Mouse (Mus musculus): ENCODE results near the gene Tceal8. TPM values are rescaled to one million over a fixed set of nuclear protein-coding genes. Genes with fewer than 3 reads are reported as not detected.

The Tceal8 gene
- total RNA-seq, 2 experiments from 2014 or later: 61.9 to 77.7 TPM

DNA sequence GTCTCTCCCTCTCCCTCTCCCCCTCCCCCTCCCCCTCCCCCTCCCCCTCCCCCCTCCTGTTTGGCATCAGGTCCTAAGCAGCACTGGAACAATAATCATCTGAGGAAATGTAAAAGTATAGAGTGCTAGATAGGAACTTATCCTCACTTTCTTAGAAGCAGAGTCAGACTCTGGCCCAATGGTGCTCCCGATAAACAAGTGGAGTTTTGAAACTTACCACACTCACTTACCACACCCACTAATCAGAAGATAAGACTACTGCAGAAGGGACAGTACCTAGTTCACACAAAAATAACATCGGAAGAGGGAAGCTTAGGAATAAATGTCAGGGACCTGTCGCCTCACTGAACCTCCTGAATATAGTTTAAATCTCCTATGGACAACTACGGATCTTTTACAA lies 36.6 kb downstream of the Tceal8 start:
- no peak for DNase-seq (ENCODE audit: low spot score in 2 of 2)

DNA sequence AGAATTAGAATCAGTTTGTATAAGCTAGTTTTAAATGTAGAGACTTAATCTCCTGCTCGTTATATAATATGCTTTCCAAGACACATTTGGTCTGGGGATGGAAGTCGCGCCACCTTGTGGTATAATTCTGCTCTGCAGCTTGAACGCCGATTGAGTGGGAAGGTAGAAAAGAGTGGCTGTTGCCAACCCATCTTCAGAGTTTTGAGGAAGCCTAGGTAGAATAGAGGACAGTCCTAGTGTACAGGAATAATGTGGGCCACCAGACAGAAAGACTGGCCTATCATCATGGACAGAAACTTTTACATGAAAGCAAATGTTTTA lies 44.4 kb downstream of the Tceal8 start:
- DNase-seq (ENCODE audit: low spot score in 2 of 2): peak in 1 of 2 experiments; percentile 24

DNA sequence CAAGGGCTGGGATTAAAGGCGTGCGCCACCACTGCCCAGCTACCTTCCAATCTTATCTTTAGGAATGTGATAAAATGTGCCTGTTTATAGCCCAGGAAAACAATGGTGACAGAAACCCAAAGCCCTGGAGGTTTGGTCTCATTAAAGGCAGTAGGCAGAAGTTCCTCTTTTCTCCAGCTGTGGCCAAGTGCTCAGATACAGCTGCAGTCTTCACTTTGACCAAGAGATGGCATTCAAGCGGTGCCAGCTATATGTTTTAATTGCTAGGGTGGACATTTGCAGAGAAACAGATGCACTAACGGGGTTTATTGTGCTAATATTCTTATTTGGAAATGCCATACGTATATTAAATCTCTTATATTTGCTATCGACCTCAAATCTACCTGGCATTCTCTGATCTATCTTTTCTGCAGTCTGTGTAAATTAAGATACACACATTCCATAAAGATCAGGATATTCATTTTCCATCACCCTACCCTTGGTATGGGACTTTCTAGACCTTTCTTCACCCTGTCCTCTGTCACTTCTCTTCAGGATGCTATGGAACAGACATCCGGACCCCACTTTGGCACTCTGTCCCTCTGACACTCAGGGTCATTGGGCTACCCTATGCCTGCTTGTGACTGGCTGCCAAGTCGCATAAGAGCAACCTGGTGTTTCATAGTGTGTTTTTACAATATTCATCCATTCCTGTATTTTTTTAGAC lies 45.0 kb downstream of the Tceal8 start:
- DNase-seq (ENCODE audit: low spot score in 2 of 2): no peak

Small RNAs within 50 kb of the gene (microRNA-seq; reads per million reads assigned to microRNA genes)
- not detected for gene Mir6383

Other genes starting within 250 kb of the Tceal8 start
- 1 to 10 TPM; 7.7 to 8.8 TPM for gene Arxes2, start 178.5 kb downstream of the Tceal8 start, total RNA-seq (2021)
- 1 to 10 TPM; 3.1 to 5.5 TPM for gene Arxes1, start 139.0 kb downstream of the Tceal8 start, total RNA-seq (2021)
- 1 to 10 TPM; 1.6 to 7.4 TPM for gene Bex2, start 104.1 kb downstream of the Tceal8 start, total RNA-seq (2021)
- not detected for gene Nxf3, start 87.1 kb downstream of the Tceal8 start, total RNA-seq (2021)
- gene Bex4, start 33.3 kb downstream of the Tceal8 start, total RNA-seq (2021): under 1 TPM; 0.74 to 0.96 TPM
- 100 to 1,000 TPM; 118 to 136 TPM for gene Tceal5, start 31.5 kb upstream of the Tceal8 start, total RNA-seq (2021)
- gene Tceal7, start 42.4 kb upstream of the Tceal8 start, total RNA-seq (2021): 1,000 to 10,000 TPM; 1,198 to 1,219 TPM
- gene Bex1, start 43.2 kb upstream of the Tceal8 start, total RNA-seq (2021): 100 to 1,000 TPM in 1 of 2 experiments, 10 to 100 TPM in 1; 96.8 to 121 TPM
- 100 to 1,000 TPM; 145 to 154 TPM for gene Tceal9, start 72.7 kb upstream of the Tceal8 start, total RNA-seq (2021)
- 10 to 100 TPM; 58.9 to 72.6 TPM for gene Bex3, start 97.9 kb upstream of the Tceal8 start, total RNA-seq (2021)